Mouse (Mus musculus) E14TG2a.4 (cell line): ENCODE measurements around the gene Cfh.

ENCODE experiments used
- CTCF ChIP-seq: conservative IDR thresholded peaks from 2 replicates; pipeline ENCODE4 v1.5.1; 2014; ENCODE audit warnings: low read length
- NANOG ChIP-seq: IDR thresholded peaks from 2 replicates; pipeline ENCODE4 v1.6.1; 2014; ENCODE audit warnings: borderline replicate concordance, low read length, mixed read lengths
- POU5F1 ChIP-seq: IDR thresholded peaks from 2 replicates; pipeline ENCODE4 v1.6.1; 2014; ENCODE audit warnings: low read length, borderline replicate concordance

GRCm38 (mm10) chr1:140225221-140225620 is 41.7 kb upstream of the Cfh start:
- TF ChIP-seq CTCF (no peak), POU5F1 (no peak), NANOG (no peak)
